Mouse (Mus musculus): Measurements from ENCODE around the gene Rims1.

Rims1 gene

GRCm38 (mm10) chr1:22596197-22596596, 209.6 kb downstream of the Rims1 start:
- ATAC-seq (ENCODE audit: insufficient number of reproducible peaks, low FRiP score, low TSS enrichment): no peak

- no peak for ATAC-seq (ENCODE audit: insufficient number of reproducible peaks, low FRiP score, low TSS enrichment)
Observed at GRCm38 (mm10) chr1:22594841-22595240, 211.0 kb downstream of the Rims1 start.

- ATAC-seq (ENCODE audit: insufficient number of reproducible peaks, low FRiP score, low TSS enrichment): no peak
Observed at GRCm38 (mm10) chr1:22587859-22588383, 217.9 kb downstream of the Rims1 start.

- ATAC-seq (ENCODE audit: insufficient number of reproducible peaks, low FRiP score, low TSS enrichment): no peak
Observed at GRCm38 (mm10) chr1:22585560-22585959, 220.2 kb downstream of the Rims1 start.

- no peak for ATAC-seq (ENCODE audit: insufficient number of reproducible peaks, low FRiP score, low TSS enrichment)
Observed at GRCm38 (mm10) chr1:22579470-22579869, 226.3 kb downstream of the Rims1 start.

- no peak for ATAC-seq (ENCODE audit: insufficient number of reproducible peaks, low FRiP score, low TSS enrichment)
Observed at GRCm38 (mm10) chr1:22572720-22573119, 233.1 kb downstream of the Rims1 start.

GRCm38 (mm10) chr1:22546273-22546672, 259.5 kb downstream of the Rims1 start:
- ATAC-seq (ENCODE audit: insufficient number of reproducible peaks, low FRiP score, low TSS enrichment): no peak

- ATAC-seq (ENCODE audit: insufficient number of reproducible peaks, low FRiP score, low TSS enrichment): no peak
Observed at GRCm38 (mm10) chr1:22538129-22538528, 267.7 kb downstream of the Rims1 start.

GRCm38 (mm10) chr1:22536776-22537175, 269.0 kb downstream of the Rims1 start:
- no peak for ATAC-seq (ENCODE audit: insufficient number of reproducible peaks, low FRiP score, low TSS enrichment)

- ATAC-seq (ENCODE audit: insufficient number of reproducible peaks, low FRiP score, low TSS enrichment): no peak
Observed at GRCm38 (mm10) chr1:22535049-22535448, 270.7 kb downstream of the Rims1 start.

- peak; percentile 70 for ATAC-seq (ENCODE audit: insufficient number of reproducible peaks, low FRiP score, low TSS enrichment)
Observed at GRCm38 (mm10) chr1:22533146-22534096, 272.4 kb downstream of the Rims1 start.

GRCm38 (mm10) chr1:22515103-22515502, 290.7 kb downstream of the Rims1 start:
- no peak for ATAC-seq (ENCODE audit: insufficient number of reproducible peaks, low FRiP score, low TSS enrichment)

GRCm38 (mm10) chr1:22512421-22512820, 293.4 kb downstream of the Rims1 start:
- peak; percentile 91 for ATAC-seq (ENCODE audit: insufficient number of reproducible peaks, low FRiP score, low TSS enrichment)

- no peak for ATAC-seq (ENCODE audit: insufficient number of reproducible peaks, low FRiP score, low TSS enrichment)
Observed at GRCm38 (mm10) chr1:22511614-22512013, 294.2 kb downstream of the Rims1 start.

- 0 out of 2 replicates have a peak, but pooled peaks have one; percentile 11 for ATAC-seq (ENCODE audit: insufficient number of reproducible peaks, low FRiP score, low TSS enrichment)
Observed at GRCm38 (mm10) chr1:22508735-22509615, 296.8 kb downstream of the Rims1 start.

GRCm38 (mm10) chr1:22487270-22487864, 318.4 kb downstream of the Rims1 start:
- 0 out of 2 replicates have a peak, but pooled peaks have one; percentile 40 for ATAC-seq (ENCODE audit: insufficient number of reproducible peaks, low FRiP score, low TSS enrichment)

GRCm38 (mm10) chr1:22476220-22476619, 329.6 kb downstream of the Rims1 start:
- no peak for ATAC-seq (ENCODE audit: insufficient number of reproducible peaks, low FRiP score, low TSS enrichment)

GRCm38 (mm10) chr1:22467033-22467432, 338.8 kb downstream of the Rims1 start:
- ATAC-seq (ENCODE audit: insufficient number of reproducible peaks, low FRiP score, low TSS enrichment): no peak

GRCm38 (mm10) chr1:22466597-22466996, 339.2 kb downstream of the Rims1 start:
- no peak for ATAC-seq (ENCODE audit: insufficient number of reproducible peaks, low FRiP score, low TSS enrichment)

- ATAC-seq (ENCODE audit: insufficient number of reproducible peaks, low FRiP score, low TSS enrichment): no peak
Observed at GRCm38 (mm10) chr1:22424020-22424419, 381.8 kb downstream of the Rims1 start.
